Mouse (Mus musculus) stomach, embryonic 15.5 days (tissue): ENCODE data around the gene Alkbh6. TPM values are rescaled to one million over a fixed set of nuclear protein-coding genes. Genes with fewer than 3 reads are reported as not detected.

Source experiments
- ATAC-seq: fragments of 200-750 bp; cut with Nextera tagmentation; 2 replicates; pipeline ENCODE4 v1.8.0; 2017; ENCODE audit warnings: low read depth, moderate number of reproducible peaks, moderate TSS enrichment; ENCODE audit not compliant: insufficient read depth, low FRiP score
- H3K27ac ChIP-seq: fragments of 300-500 bp; sonication (generic); 2 replicates; pipeline ENCODE4 v1.5.1; 2015; ENCODE audit warnings: mild to moderate bottlenecking, inconsistent platforms
- H3K27me3 ChIP-seq: fragments of 300-500 bp; sonication (generic); replicated peaks from 2 replicates; pipeline ENCODE4 v1.6.1; 2015; ENCODE audit warnings: inconsistent platforms
- H3K36me3 ChIP-seq: fragments of 300-500 bp; sonication (generic); 2 replicates; pipeline ENCODE4 v1.6.1; 2015; ENCODE audit warnings: inconsistent platforms
- H3K4me1 ChIP-seq: fragments of 300-500 bp; sonication (generic); 2 replicates; pipeline ENCODE4 v1.6.1; 2015; ENCODE audit warnings: inconsistent platforms
- H3K4me2 ChIP-seq: fragments of 300-500 bp; sonication (generic); 2 replicates; pipeline ENCODE4 v1.6.1; 2015; ENCODE audit warnings: mild to moderate bottlenecking, inconsistent platforms
- H3K4me3 ChIP-seq: fragments of 300-500 bp; sonication (generic); replicated peaks from 2 replicates; pipeline ENCODE4 v1.5.1; 2015; ENCODE audit warnings: inconsistent platforms
- H3K9ac ChIP-seq: fragments of 300-500 bp; sonication (generic); 2 replicates; pipeline ENCODE4 v1.6.1; 2015; ENCODE audit warnings: inconsistent platforms
- H3K9me3 ChIP-seq: fragments of 300-500 bp; sonication (generic); 2 replicates; pipeline ENCODE4 v1.6.1; 2016; ENCODE audit warnings: inconsistent platforms
- WGBS: fragments of 180-500 bp; shearing (Covaris S2); methylation state at CpG from one replicate; pipeline ENCODE4 v1.1.7; 2015; 5-methylcytosine and 5-hydroxymethylcytosine counted together
- polyA plus RNA-seq: library from polyadenylated mRNA; unstranded; fragments of >200 nt; fragmentation: Nextera tagmentation; extraction: Ambion mirVana; gene quantifications from 2 replicates; pipeline ENCODE4 v1.2.1, GENCODE M21; 2015

The Alkbh6 gene
- polyA plus RNA-seq, 1 experiment from 2014 or later: 63.2 TPM

- under 1% methylated on average over 63 of the region's 63 CpGs for WGBS
- no peaks in the 10 kb centered on the region for H3K27me3 ChIP-seq
- peak; percentile 59 for ATAC-seq
- peak within 1 kb of the TSS; percentile 78 for H3K4me2 ChIP-seq
- peak within 1 kb of the TSS; percentile 75 for H3K4me3 ChIP-seq
- H3K4me1 ChIP-seq: peaks cover 11% of the 10 kb centered on the region; the same call in 1 of the 2 replicates
- no peaks in the 10 kb centered on the region for H3K36me3 ChIP-seq
- H3K9ac ChIP-seq: peak within 1 kb of the TSS; percentile 60
- peak within 1 kb of the TSS; percentile 93 for H3K27ac ChIP-seq
- H3K9me3 ChIP-seq: no peaks in the 10 kb centered on the region
These were observed 13.2 kb downstream of the Alkbh6 start, which contains the start of gene E130208F15Rik for GRCm38 (mm10) chr7:30321539-30322284. E130208F15Rik (plus strand) TSS chr7:30321740.

- no peaks in the 10 kb centered on the region for H3K36me3 ChIP-seq
- H3K4me1 ChIP-seq: peaks cover 11% of the 10 kb centered on the region; the same call in 1 of the 2 replicates
- no peaks in the 10 kb centered on the region for H3K9me3 ChIP-seq
- peak; percentile 99 for ATAC-seq
- H3K4me2 ChIP-seq: peak overlapping the region; percentile 78
- 1% methylated on average over 20 of the region's 20 CpGs for WGBS
- H3K4me3 ChIP-seq: peak overlapping the region; percentile 75
- peak overlapping the region; percentile 93 for H3K27ac ChIP-seq
- peak overlapping the region; percentile 60 for H3K9ac ChIP-seq
- no peaks in the 10 kb centered on the region for H3K27me3 ChIP-seq
These were observed 13.8 kb downstream of the Alkbh6 start for GRCm38 (mm10) chr7:30322285-30322667.

GRCm38 (mm10) chr7:30322865-30323264, 14.3 kb downstream of the Alkbh6 start:
- no peak for ATAC-seq
- 19% methylated on average over 6 of the region's 6 CpGs for WGBS

GRCm38 (mm10) chr7:30323795-30324194, 15.3 kb downstream of the Alkbh6 start, which contains the start of gene Sdhaf1:
Sdhaf1 (minus strand) TSS chr7:30323895.
- peak within 1 kb of the TSS; percentile 75 for H3K4me3 ChIP-seq
- peaks cover 11% of the 10 kb centered on the region; the same call in 1 of the 2 replicates for H3K4me1 ChIP-seq
- no peaks in the 10 kb centered on the region for H3K9me3 ChIP-seq
- H3K4me2 ChIP-seq: peak within 1 kb of the TSS; percentile 78
- H3K27ac ChIP-seq: peak within 1 kb of the TSS; percentile 92
- no peak for ATAC-seq
- no peak within 1 kb of the TSS for H3K9ac ChIP-seq
- 76% methylated on average over 3 of the region's 3 CpGs for WGBS
- H3K27me3 ChIP-seq: no peaks in the 10 kb centered on the region
- H3K36me3 ChIP-seq: no peaks in the 10 kb centered on the region

More at GRCm38 (mm10) chr7:30322865-30323264, 14.3 kb downstream of the Alkbh6 start:
- Histone ChIP-seq H3K27me3 (no peaks in the 10 kb centered on the region), H3K4me2 (peak overlapping the region; percentile 78), H3K27ac (peak overlapping the region; percentile 92), H3K9me3 (no peaks in the 10 kb centered on the region), H3K4me3 (peak overlapping the region; percentile 75), H3K36me3 (no peaks in the 10 kb centered on the region), H3K9ac (no peak overlapping the region), H3K4me1 (peaks cover 11% of the 10 kb centered on the region; the same call in 1 of the 2 replicates)

- peaks cover 11% of the 10 kb centered on the region; the same call in 1 of the 2 replicates for H3K4me1 ChIP-seq
- no peak overlapping the region for H3K4me2 ChIP-seq
- H3K27ac ChIP-seq: no peak overlapping the region
- no peaks in the 10 kb centered on the region for H3K36me3 ChIP-seq
- no peaks in the 10 kb centered on the region for H3K27me3 ChIP-seq
- ATAC-seq: no peak
- WGBS: 82% methylated on average over 5 of the region's 5 CpGs
- no peak overlapping the region for H3K4me3 ChIP-seq
- no peaks in the 10 kb centered on the region for H3K9me3 ChIP-seq
- no peak overlapping the region for H3K9ac ChIP-seq
These were observed 15.9 kb downstream of the Alkbh6 start for GRCm38 (mm10) chr7:30324300-30324944.

GRCm38 (mm10) chr7:30325364-30325763, 16.8 kb downstream of the Alkbh6 start:
- Histone ChIP-seq H3K9me3 (no peaks in the 10 kb centered on the region), H3K4me1 (peaks cover 11% of the 10 kb centered on the region; the same call in 1 of the 2 replicates), H3K4me3 (no peak overlapping the region), H3K4me2 (no peak overlapping the region), H3K9ac (no peak overlapping the region), H3K27ac (no peak overlapping the region), H3K27me3 (no peaks in the 10 kb centered on the region), H3K36me3 (no peaks in the 10 kb centered on the region)
- no peak for ATAC-seq
- WGBS: 44% methylated on average over 2 of the region's 2 CpGs

- no peak for ATAC-seq
- H3K36me3 ChIP-seq: no peaks in the 10 kb centered on the region
These were observed 17.9 kb downstream of the Alkbh6 start for GRCm38 (mm10) chr7:30326427-30326826.

GRCm38 (mm10) chr7:30327140-30327539, 18.6 kb downstream of the Alkbh6 start:
- H3K27me3 ChIP-seq: no peaks in the 10 kb centered on the region
- no peak overlapping the region for H3K9ac ChIP-seq
- WGBS: 55% methylated on average over 15 of the region's 15 CpGs
- no peaks in the 10 kb centered on the region for H3K9me3 ChIP-seq
- H3K4me3 ChIP-seq: no peak overlapping the region
- H3K4me1 ChIP-seq: peaks cover 3% of the 10 kb centered on the region; the same call in 1 of the 2 replicates
- no peak overlapping the region for H3K4me2 ChIP-seq
- ATAC-seq: no peak
- no peak overlapping the region for H3K27ac ChIP-seq
- no peaks in the 10 kb centered on the region for H3K36me3 ChIP-seq

More at GRCm38 (mm10) chr7:30326427-30326826, 17.9 kb downstream of the Alkbh6 start:
- Histone ChIP-seq H3K9ac (no peak overlapping the region), H3K27me3 (no peaks in the 10 kb centered on the region), H3K4me3 (no peak overlapping the region), H3K27ac (no peak overlapping the region), H3K9me3 (no peaks in the 10 kb centered on the region), H3K4me1 (peaks cover 4% of the 10 kb centered on the region; the same call in 1 of the 2 replicates), H3K4me2 (no peak overlapping the region)

GRCm38 (mm10) chr7:30328379-30328778, 19.9 kb downstream of the Alkbh6 start:
- whole genome bisulfite sequencing: 45% methylated on average over 10 of the region's 10 CpGs
- H3K4me1 ChIP-seq: peaks cover 3% of the 10 kb centered on the region; the same call in 1 of the 2 replicates

GRCm38 (mm10) chr7:30331887-30332286, 23.4 kb downstream of the Alkbh6 start:
- Histone ChIP-seq H3K4me3 (no peak overlapping the region), H3K4me2 (peak overlapping the region; percentile 24; the same call in 1 of the 2 replicates), H3K4me1 (peaks cover 8% of the 10 kb centered on the region; the same call in 1 of the 2 replicates), H3K9me3 (no peaks in the 10 kb centered on the region), H3K27me3 (peaks cover 13% of the 10 kb centered on the region; the same call in 1 of the 2 replicates), H3K9ac (no peak overlapping the region), H3K36me3 (no peaks in the 10 kb centered on the region), H3K27ac (no peak overlapping the region)
- 8% methylated on average over 13 of the region's 13 CpGs for WGBS
- peak; percentile 73; the same call in 1 of the 2 replicates for ATAC-seq

More at GRCm38 (mm10) chr7:30328379-30328778, 19.9 kb downstream of the Alkbh6 start:
- Histone ChIP-seq H3K27me3 (no peaks in the 10 kb centered on the region), H3K4me2 (no peak overlapping the region), H3K9me3 (no peaks in the 10 kb centered on the region), H3K27ac (no peak overlapping the region), H3K36me3 (no peaks in the 10 kb centered on the region), H3K4me3 (no peak overlapping the region), H3K9ac (no peak overlapping the region)
- no peak for ATAC-seq

- Histone ChIP-seq H3K27ac (no peak overlapping the region), H3K4me1 (peaks cover 8% of the 10 kb centered on the region; the same call in 1 of the 2 replicates), H3K4me2 (no peak overlapping the region), H3K27me3 (peaks cover 13% of the 10 kb centered on the region; the same call in 1 of the 2 replicates), H3K9me3 (no peaks in the 10 kb centered on the region), H3K4me3 (no peak overlapping the region), H3K36me3 (no peaks in the 10 kb centered on the region), H3K9ac (no peak overlapping the region)
- no peak for ATAC-seq
- 67% methylated on average over 18 of the region's 18 CpGs for WGBS
These were observed 24.2 kb downstream of the Alkbh6 start for GRCm38 (mm10) chr7:30332622-30333259.
